Mouse (Mus musculus): ENCODE data around the gene Agbl1. TPM values are rescaled to one million over a fixed set of nuclear protein-coding genes. Genes with fewer than 3 reads are reported as not detected.

Gene Agbl1
- 0.09 TPM in 1 of 2 replicates, not detected in the other for polyA plus RNA-seq (2012; rRNA removed)

- TF ChIP-seq CTCF (conservative IDR thresholded peaks at IDR 0.05; ENCODE audit: insufficient read depth, insufficient read length, low read depth, low read length) (no peak), POLR2A (IDR thresholded peaks at IDR 0.05; ENCODE audit: low read depth, low read length) (no peak)
- WGBS, result 49% methylated on average over 7 of the region's 7 CpGs
Measured at GRCm38 (mm10) chr7:76229311-76229937, at the start of gene Agbl1. Gene Agbl1, plus strand, starts transcription at chr7:76229887.

GRCm38 (mm10) chr7:76185005-76185658 is 44.6 kb upstream of the Agbl1 start:
- Histone ChIP-seq H3K4me3 (ENCODE audit: insufficient read depth, low read depth, low read length) (no peak overlapping the region), H3K27ac (ENCODE audit: insufficient read depth, low read depth, low read length) (no peak overlapping the region), H3K36me3 (ENCODE audit: control insufficient read depth, insufficient read depth, low read length) (no peaks in the 10 kb centered on the region), H3K4me1 (ENCODE audit: control insufficient read depth, insufficient read depth, low read length) (no peaks in the 10 kb centered on the region), H3K27me3 (replicated peaks; ENCODE audit: control insufficient read depth, insufficient read depth, low read length) (no peaks in the 10 kb centered on the region)
- TF ChIP-seq CTCF (conservative IDR thresholded peaks at IDR 0.05; ENCODE audit: insufficient read depth, insufficient read length, low read depth, low read length) (no peak), POLR2A (IDR thresholded peaks at IDR 0.05; ENCODE audit: low read depth, low read length) (no peak)
- 29% methylated on average over 7 of the region's 7 CpGs for WGBS
- DNase-seq, result no peak

More at GRCm38 (mm10) chr7:76229311-76229937, at the start of gene Agbl1:
- Histone ChIP-seq H3K4me1 (ENCODE audit: control insufficient read depth, insufficient read depth, low read length) (no peaks in the 10 kb centered on the region), H3K4me3 (ENCODE audit: insufficient read depth, low read depth, low read length) (no peak within 1 kb of the TSS), H3K27me3 (replicated peaks; ENCODE audit: control insufficient read depth, insufficient read depth, low read length) (no peaks in the 10 kb centered on the region), H3K36me3 (ENCODE audit: control insufficient read depth, insufficient read depth, low read length) (no peaks in the 10 kb centered on the region), H3K27ac (ENCODE audit: insufficient read depth, low read depth, low read length) (no peak within 1 kb of the TSS)
- DNase-seq, result no peak

GRCm38 (mm10) chr7:76185681-76186121 is 44.0 kb upstream of the Agbl1 start:
- no peaks in the 10 kb centered on the region for H3K36me3 ChIP-seq (ENCODE audit: control insufficient read depth, insufficient read depth, low read length)
- H3K4me3 ChIP-seq (ENCODE audit: insufficient read depth, low read depth, low read length), result no peak overlapping the region
- TF ChIP-seq CTCF (conservative IDR thresholded peaks at IDR 0.05; ENCODE audit: insufficient read depth, insufficient read length, low read depth, low read length) (no peak), POLR2A (IDR thresholded peaks at IDR 0.05; ENCODE audit: low read depth, low read length) (no peak)
- 22% methylated on average over 6 of the region's 6 CpGs for WGBS
- no peaks in the 10 kb centered on the region for H3K4me1 ChIP-seq (ENCODE audit: control insufficient read depth, insufficient read depth, low read length)
- H3K27ac ChIP-seq (ENCODE audit: insufficient read depth, low read depth, low read length), result no peak overlapping the region
- DNase-seq, result no peak
- H3K27me3 ChIP-seq (replicated peaks; ENCODE audit: control insufficient read depth, insufficient read depth, low read length), result no peaks in the 10 kb centered on the region

- TF ChIP-seq POLR2A (IDR thresholded peaks at IDR 0.05; ENCODE audit: low read depth, low read length) (no peak), CTCF (conservative IDR thresholded peaks at IDR 0.05; ENCODE audit: insufficient read depth, insufficient read length, low read depth, low read length) (no peak)
- WGBS, result 38% methylated on average over 4 of the region's 4 CpGs
- Histone ChIP-seq H3K27ac (ENCODE audit: insufficient read depth, low read depth, low read length) (no peak overlapping the region), H3K27me3 (replicated peaks; ENCODE audit: control insufficient read depth, insufficient read depth, low read length) (no peaks in the 10 kb centered on the region), H3K36me3 (ENCODE audit: control insufficient read depth, insufficient read depth, low read length) (no peaks in the 10 kb centered on the region), H3K4me1 (ENCODE audit: control insufficient read depth, insufficient read depth, low read length) (no peaks in the 10 kb centered on the region), H3K4me3 (ENCODE audit: insufficient read depth, low read depth, low read length) (no peak overlapping the region)
- DNase-seq, result no peak
Measured at GRCm38 (mm10) chr7:76218546-76218945, 11.1 kb upstream of the Agbl1 start.

- Histone ChIP-seq H3K4me1 (ENCODE audit: control insufficient read depth, insufficient read depth, low read length) (no peaks in the 10 kb centered on the region), H3K4me3 (ENCODE audit: insufficient read depth, low read depth, low read length) (no peak overlapping the region), H3K36me3 (ENCODE audit: control insufficient read depth, insufficient read depth, low read length) (no peaks in the 10 kb centered on the region), H3K27me3 (replicated peaks; ENCODE audit: control insufficient read depth, insufficient read depth, low read length) (no peaks in the 10 kb centered on the region), H3K27ac (ENCODE audit: insufficient read depth, low read depth, low read length) (no peak overlapping the region)
- TF ChIP-seq CTCF (conservative IDR thresholded peaks at IDR 0.05; ENCODE audit: insufficient read depth, insufficient read length, low read depth, low read length), result no peak
- TF ChIP-seq POLR2A (IDR thresholded peaks at IDR 0.05; ENCODE audit: low read depth, low read length), result no peak
- 81% methylated on average over 7 of the region's 7 CpGs for WGBS
- DNase-seq, result no peak
Measured at GRCm38 (mm10) chr7:76219797-76220469, 9.8 kb upstream of the Agbl1 start.

- no peaks in the 10 kb centered on the region for H3K36me3 ChIP-seq (ENCODE audit: control insufficient read depth, insufficient read depth, low read length)
- no peak for DNase-seq
- WGBS, result 87% methylated on average over 2 of the region's 2 CpGs
- no peak overlapping the region for H3K4me3 ChIP-seq (ENCODE audit: insufficient read depth, low read depth, low read length)
- TF ChIP-seq CTCF (conservative IDR thresholded peaks at IDR 0.05; ENCODE audit: insufficient read depth, insufficient read length, low read depth, low read length) (no peak), POLR2A (IDR thresholded peaks at IDR 0.05; ENCODE audit: low read depth, low read length) (no peak)
- H3K27ac ChIP-seq (ENCODE audit: insufficient read depth, low read depth, low read length), result no peak overlapping the region
- no peaks in the 10 kb centered on the region for H3K27me3 ChIP-seq (replicated peaks; ENCODE audit: control insufficient read depth, insufficient read depth, low read length)
- H3K4me1 ChIP-seq (ENCODE audit: control insufficient read depth, insufficient read depth, low read length), result no peaks in the 10 kb centered on the region
Measured at GRCm38 (mm10) chr7:76222691-76223090, 7.0 kb upstream of the Agbl1 start.

- H3K4me3 ChIP-seq (ENCODE audit: insufficient read depth, low read depth, low read length), result no peak overlapping the region
- TF ChIP-seq CTCF (conservative IDR thresholded peaks at IDR 0.05; ENCODE audit: insufficient read depth, insufficient read length, low read depth, low read length) (no peak), POLR2A (IDR thresholded peaks at IDR 0.05; ENCODE audit: low read depth, low read length) (no peak)
- no peak for DNase-seq
- no peaks in the 10 kb centered on the region for H3K27me3 ChIP-seq (replicated peaks; ENCODE audit: control insufficient read depth, insufficient read depth, low read length)
- no peaks in the 10 kb centered on the region for H3K4me1 ChIP-seq (ENCODE audit: control insufficient read depth, insufficient read depth, low read length)
- H3K27ac ChIP-seq (ENCODE audit: insufficient read depth, low read depth, low read length), result no peak overlapping the region
- H3K36me3 ChIP-seq (ENCODE audit: control insufficient read depth, insufficient read depth, low read length), result no peaks in the 10 kb centered on the region
- WGBS, result 18% methylated on average over 2 of the region's 2 CpGs
Measured at GRCm38 (mm10) chr7:76228881-76229280, 806 bp upstream of the Agbl1 start.

Data from kidney, adult 2 months (tissue).